Mouse (Mus musculus) yolk sac, embryonic 10.5 days (tissue): Measurements from ENCODE around the gene Olfr370.

Experiments used
- DNase-seq: peaks from one replicate; pipeline ENCODE4 v3.0.0-alpha.2; 2017; ENCODE audit warnings: low spot score

Olfr370 gene

DNA sequence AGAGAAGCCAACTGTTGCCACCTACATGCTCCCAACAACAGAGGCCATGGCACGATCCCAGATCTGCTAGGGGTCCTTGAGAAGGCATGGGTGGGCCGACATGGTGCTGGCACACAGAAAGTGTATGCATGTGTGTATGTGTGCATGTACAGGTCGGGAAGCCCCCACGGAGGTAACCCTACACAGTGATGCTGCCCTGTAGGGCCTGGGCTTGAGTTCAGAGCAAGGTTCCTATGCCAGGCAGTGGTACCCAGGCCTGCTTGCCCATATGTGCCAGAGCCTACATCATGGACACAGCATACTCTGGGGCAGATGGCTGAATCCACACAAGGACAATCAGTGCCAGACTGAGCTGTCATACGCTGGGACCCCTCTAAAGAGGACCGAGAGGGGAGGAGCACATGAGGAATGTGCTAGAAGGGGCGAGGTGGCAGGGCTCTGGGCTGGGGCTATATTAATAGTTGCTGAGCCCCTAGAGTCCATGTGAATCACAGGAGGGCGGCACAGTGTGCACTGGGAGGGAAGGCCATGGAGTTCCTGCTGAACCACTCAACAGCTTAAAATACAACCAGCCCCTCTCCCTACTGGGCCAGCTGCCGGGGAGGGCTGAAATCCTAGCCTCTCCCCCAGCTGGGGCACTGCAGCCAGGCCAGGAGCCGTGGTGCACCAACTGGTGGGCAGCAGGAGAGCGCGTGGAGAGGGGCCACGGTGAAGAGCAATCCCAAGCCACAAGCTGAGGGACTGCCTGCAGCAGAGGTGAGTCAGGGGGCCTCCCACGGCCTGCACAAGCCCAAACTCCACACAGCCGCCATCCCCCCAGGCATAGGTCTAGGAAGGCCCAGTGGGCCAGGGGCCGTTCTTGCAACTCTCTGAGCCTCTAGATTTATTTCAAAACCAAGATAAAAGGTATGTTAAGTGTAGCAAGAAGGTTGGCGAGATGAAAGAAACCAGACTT, 40.3 kb downstream of the Olfr370 start:
- DNase-seq: no peak

DNA sequence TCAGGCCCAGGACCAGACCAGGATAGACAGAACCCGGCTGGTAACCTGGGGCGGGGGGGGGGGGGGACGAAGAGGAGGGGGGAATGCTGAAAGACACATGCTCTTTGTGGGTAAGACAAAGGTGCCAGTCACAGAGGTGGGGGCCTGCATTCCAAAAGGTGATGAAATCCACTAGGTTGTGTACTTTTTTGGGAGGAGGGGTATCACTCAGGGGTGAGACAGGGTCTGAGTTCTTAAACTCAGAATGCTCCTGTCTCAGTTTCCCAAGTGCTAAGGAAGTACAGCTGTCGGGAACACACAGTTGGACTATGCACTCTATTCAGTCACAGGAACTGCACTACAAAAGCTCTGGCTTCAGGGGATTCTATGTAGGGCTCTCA, 40.9 kb downstream of the Olfr370 start:
- DNase-seq: no peak

DNA sequence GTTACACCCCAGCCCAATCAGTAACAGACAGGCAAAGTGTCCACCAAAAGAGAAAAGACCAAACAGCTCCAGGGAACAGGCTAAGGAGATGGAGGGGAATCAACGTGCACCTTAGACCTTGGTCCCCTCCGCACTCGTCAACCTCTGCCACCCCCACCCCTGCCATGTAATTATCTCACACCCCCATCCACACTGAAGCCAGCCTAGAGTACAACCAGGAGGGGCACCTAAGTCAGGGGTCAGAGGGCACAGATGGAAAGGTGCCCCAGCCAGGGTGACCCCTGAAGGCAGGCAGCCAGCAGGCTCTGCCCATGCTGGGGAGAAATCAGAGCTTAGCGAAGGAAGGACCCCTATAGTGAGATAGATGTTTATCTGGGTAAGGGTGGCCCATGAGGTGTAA, 41.3 kb downstream of the Olfr370 start:
- no peak for DNase-seq

DNA sequence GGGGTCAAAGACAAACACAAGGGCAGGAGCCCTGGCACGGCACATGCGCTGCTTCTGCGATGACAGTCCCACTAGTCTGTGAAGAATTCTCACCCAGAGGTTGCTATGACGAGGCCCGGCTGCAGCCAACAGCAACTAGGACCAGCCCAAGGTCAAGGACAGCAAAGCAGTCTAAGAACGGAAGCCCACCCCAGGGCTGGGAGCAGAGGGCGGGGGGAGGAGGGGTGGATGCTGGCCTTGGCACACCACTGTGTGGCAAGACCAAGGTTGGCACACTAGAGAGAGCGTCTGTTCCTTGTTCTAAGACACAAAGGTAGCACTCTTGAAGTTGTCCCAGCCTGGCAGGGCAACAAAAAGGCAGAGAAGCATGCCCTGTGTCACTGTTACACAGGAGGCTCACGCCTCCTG, 41.8 kb downstream of the Olfr370 start:
- DNase-seq: no peak

DNA sequence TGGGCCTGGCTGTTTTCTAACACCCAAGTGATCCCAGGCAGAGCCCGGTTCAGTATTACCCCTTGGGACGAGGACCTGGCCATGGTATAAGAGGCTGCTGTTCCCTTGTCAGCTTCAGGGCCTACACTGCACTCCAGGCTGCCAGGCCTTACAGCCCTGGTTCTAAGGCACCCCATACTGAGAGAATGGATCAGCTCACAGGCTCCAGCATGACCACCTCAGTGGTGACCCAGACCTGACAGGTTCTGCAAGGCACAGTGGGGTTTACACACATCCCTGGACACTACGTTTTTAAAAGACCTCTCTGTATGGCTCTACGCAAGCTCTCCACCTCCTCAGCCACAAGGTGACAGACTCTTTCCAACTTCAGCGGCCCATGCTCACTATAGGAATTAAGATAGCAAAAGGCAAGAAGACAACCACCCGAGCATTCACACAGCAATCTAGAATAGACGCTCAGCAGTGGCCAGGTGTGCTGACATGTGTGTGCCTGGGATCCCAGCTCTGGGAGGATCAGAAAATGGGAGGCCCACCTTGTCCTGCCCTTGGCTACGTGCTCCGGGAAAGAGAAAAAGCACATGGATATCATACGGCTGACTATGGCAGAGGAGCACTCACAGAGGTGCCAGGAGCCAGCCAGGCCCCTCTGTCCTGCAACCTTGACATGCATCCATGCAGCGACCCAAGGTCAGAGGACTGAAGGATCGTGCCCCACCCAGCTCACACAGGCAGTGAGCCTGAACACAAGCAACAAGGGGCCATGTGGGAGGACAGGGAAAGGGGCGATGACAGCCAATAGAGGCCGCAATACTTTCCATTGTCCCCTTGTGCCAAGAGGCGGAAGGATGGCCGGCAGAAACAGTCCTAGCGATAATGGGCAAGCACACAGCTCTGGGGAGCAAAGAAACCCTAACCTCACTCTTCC, 42.8 kb downstream of the Olfr370 start:
- no peak for DNase-seq

DNA sequence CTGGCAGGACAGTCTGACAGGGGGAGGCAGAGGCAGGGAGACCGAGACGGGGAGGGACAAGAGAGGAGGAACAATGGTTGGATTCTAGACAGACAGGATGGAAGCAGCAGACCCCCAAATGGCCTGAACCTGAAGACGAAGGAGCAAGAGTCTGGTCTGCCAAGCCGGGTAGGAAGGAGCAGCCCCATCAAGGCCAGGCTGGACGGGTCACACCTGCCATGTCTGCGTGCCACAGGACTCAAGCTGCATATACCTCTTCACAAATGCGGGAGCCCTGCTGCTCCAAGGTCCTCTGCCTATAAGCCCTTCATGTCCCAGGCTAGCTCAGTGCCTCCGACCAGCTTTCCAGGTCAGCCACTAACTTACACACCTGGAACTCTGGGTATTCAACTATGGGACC, 44.1 kb downstream of the Olfr370 start:
- no peak for DNase-seq

DNA sequence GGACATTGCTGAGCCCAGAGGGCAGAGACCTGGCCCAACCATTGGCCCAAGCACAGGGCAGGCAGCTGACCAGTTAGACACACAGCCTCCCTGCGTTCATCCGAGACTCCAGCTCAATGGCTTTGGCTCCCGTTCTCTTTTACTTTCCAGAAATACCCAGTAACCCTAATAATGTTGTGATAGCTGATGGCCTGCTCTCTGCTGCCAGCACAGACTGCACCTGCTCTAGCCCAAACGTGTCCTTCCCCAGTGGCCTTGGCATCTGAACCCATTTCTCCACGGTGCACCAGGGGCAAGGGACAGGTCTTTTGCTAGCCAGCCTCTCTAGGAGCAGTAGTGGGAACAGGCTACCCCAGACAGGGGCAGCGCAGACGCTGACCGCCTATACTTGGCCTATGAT, 45.2 kb downstream of the Olfr370 start:
- no peak for DNase-seq

DNA sequence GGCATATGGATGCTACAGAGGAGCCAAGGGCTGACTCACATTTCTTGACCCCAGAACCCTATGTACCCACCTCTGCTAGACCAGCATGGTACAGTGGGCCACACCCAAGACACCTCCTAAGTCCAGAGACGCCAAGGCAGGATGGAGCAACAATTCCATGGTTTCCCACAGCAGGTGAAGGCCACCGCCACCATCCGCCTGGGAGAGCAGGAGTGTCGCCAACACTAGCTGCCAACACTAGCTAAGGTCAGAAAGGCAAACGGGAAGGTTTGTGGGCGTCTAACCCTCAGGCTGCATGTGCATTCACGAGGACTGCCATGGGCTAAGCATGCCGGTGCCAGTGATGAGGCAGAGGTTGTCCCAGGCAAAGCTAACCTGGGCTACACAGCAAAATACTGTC, 46.6 kb downstream of the Olfr370 start:
- DNase-seq: no peak

DNA sequence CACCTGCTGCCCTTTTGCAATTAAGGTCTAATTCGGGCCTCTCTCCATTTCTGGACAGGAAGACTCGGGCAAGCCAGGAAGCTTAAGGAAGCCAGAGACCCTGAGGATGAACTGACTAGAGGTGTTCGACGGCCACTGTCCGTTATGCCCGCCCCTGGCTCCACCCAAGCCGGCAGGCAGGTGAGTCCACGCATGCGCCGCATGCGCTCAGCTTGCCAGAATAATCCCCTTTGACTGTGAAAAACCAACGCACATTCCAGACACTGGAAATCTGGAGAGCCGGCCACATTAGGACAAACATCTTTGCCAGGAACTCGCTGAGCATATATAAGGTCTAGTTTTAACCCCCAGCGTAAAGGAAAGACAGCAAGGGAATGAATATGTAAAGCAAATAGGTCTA, 47.7 kb downstream of the Olfr370 start:
- no peak for DNase-seq

DNA sequence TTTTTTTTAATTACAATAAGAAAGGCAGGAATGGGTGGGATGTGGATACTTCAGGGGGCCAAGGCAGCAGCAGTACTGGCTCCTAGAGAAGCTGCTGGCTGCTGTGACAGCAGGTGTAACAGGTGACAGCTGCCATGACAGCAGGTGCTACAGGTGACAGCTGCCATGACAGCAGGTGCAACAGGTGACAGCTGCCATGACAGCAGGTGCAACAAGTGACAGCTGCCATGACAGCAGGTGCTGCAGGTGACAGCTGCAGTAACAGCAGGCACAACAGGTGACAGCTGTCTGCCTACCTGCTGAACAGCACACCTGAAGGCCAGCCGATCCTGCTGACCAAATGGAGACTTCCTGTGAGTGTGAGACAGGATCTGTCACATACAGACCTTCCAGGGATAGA, 49.2 kb downstream of the Olfr370 start:
- no peak for DNase-seq

DNA sequence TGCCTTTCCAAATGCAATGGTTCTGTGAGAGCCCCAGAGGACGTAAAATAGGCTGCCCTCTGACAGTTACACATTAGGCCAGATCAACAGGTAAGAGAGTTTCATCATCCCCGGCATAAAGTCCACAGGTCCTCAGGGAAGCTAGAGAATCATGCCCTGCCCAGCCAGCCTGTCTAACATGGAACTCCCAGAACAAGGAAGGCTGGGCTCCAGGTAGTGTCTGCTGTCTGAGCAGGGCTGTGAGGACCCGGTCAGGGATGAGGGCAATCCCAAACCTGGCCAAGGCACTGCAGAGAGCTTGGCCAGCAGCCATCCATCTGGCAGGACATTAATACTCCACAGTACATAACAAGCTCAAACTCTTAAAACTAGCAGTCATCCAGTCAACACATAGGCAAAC, 49.8 kb downstream of the Olfr370 start:
- no peak for DNase-seq

DNA sequence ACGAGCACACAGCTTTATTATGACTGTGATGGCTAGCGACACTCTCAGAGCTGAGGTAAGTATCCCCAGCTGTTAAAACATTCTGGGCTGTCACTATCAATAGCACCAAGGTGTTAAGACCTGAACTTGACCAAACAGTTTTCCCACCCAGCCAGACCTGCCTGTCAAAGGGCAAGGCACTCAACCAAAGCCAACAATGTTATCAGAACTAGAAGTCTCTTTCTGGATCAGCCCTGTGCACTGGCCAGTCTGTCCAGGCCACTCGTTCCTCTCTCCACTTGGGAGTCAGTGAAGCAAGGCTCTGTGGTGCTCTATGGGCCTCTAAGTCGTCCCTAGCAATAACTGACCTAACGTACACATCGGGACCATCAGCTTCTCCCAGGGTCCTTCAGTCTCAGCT, 52.1 kb downstream of the Olfr370 start:
- DNase-seq: no peak

DNA sequence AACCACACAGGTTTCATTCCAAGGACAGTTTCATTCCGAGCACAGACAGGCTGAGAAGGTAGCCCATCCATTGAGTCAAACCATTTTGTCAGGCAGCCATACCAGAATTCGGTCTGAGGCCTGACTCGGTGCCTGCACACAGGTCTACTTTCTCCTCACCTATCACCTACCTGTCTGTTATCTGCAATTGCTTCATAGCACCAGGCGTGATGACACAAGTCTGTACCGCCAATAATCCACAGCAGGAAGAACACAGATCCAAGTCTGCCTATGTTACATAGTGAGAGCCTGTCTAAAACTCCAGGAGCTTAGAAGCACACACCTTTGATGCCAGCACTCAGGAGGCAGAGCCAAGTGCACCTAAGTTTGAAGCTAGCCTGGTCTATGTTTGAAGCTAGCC, 53.3 kb downstream of the Olfr370 start:
- no peak for DNase-seq

DNA sequence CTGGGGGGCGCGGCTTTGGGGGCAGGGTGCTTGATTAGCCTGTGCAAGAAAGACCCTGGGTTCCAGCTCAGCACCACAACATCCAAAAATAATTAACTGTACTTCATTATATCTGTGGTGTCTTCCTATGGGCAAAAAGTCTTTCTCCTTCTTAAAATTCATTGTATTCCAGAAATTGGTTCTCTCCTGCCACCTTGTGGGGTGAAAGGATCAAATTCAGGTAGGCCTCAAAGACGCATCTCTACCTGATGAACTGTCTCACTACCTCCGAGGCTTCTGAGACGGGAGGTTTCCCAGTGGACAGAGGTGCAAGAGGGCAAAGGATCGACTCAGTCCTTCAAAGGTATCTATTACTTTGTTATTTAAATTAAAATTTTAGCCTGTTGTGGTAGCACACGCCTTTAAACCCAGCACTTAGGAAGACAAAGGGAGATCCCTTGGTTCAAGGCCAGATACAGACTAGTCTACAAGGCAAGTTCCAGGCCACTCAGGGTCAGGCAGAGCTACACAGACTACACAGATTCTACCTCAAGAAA, 55.0 kb downstream of the Olfr370 start:
- no peak for DNase-seq

DNA sequence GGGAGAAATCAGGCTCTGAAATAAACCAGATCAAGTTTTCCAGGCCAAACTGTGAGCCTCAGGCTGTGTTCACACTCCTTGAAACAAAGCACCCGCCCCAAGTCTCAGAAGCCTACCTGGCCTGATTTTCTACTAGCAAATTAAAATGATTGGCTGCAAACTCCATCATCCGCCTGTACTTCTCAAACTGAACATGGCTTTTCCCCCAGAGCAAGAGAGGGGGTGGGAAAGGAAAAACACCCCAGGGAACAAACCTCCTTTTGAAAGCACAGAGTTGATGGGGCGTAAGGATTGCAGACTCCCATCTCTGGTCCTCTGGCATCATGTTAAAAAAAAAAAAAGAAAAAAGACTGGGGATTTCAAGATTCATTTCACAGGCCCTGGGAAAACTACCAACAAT, 57.1 kb downstream of the Olfr370 start:
- no peak for DNase-seq

DNA sequence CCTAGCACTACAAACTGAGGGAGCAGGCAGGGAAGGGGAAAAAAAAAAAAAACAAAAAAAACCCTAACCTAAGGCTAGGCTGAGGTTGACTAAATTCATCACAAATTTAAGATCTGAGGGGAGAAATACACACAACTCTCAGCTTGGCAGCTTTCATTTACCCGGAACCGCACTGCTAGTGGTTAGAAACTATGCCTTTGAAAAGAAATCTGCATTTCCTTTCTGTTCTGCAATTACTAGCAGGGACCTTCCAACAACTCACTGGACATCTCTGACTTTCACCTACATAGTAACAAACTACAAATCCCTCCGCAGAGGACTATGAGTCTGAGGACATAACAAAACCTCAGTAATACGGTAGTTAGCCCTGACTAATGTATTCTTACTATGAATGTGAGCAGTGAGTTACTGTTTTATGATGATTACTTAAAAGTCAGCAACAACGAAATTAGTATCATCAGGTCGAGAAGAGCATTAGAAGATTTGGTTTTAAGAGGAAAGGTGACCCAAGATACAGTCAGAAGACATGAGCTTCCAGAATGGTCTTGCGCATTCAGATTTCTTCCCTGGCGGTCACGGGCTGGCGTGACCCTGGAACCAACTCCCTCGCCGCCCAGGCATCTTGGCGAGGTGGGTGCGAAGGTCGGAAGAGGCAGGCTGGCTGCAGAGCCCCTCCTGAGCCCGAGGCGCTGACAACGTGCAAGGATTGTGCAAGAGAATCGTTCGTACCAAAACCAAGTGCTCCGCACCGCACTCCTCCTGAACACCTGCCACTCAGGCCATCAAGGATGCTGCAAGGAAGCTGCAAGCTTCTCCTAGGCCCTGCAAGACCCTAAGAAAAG, 58.0 kb downstream of the Olfr370 start:
- no peak for DNase-seq

DNA sequence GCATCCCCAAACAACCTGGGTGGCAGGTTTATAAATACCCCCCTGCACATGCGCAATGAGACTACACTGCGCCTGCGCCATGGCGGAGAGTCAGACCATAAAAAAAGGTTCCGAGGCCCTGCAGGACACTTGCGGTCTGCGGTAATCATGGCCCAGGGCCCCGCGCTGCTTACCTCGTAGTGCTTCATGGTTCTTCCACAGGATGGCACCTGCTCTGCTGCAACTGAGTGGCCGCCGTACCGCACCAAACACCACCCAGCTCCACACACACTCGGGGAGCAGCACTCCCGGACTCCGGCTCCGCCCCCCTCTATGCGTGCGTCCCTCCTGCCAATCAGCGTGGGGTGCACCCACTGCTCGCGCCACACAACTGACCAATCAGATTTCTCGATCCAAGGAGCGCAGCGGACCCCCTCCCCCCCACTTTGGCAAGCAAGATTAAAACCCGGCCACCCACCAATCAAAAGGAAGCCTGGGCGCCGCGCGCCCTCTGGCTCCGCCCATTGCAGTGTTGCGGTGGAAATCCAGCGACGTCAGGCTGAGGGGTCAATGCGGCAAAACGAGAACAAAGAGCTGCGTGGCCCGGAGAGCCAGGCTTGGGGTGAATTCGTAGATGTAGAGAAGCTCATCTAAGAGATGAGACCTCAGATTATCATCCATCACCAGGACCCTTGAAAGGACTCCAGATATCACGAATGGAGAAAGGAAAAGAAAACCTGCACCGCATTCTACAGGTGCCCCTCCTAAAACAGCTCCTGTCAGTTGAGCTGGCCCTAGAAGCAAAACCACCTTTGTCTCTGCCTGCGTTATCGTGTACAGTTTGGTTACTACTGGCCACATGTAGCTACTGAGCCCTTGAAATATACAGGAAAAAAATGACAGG, 58.8 kb downstream of the Olfr370 start:
- DNase-seq: peak; percentile 100
